Mouse (Mus musculus) lung, postnatal 10 days (tissue): ENCODE measurements around the gene Plxnd1.
A peak's percentile ranks its signal among the peaks of the same experiment; 100 is the strongest.

Experiments
- DNase-seq: peaks from one replicate; pipeline ENCODE4 v3.0.0; 2021

The Plxnd1 gene

GRCm38 (mm10) chr6:115977810-115978209 is 17.0 kb downstream of the Plxnd1 start:
- no peak for DNase-seq

GRCm38 (mm10) chr6:115975606-115976005 is 19.2 kb downstream of the Plxnd1 start:
- no peak for DNase-seq

GRCm38 (mm10) chr6:115973881-115974662 is 20.7 kb downstream of the Plxnd1 start:
- DNase-seq, result no peak

- no peak for DNase-seq
Measured at GRCm38 (mm10) chr6:115973139-115973875, 21.5 kb downstream of the Plxnd1 start.

- DNase-seq, result peak; percentile 68
Measured at GRCm38 (mm10) chr6:115972083-115972764, 22.6 kb downstream of the Plxnd1 start.

GRCm38 (mm10) chr6:115971273-115972060 is 23.3 kb downstream of the Plxnd1 start:
- DNase-seq, result peak; percentile 67

GRCm38 (mm10) chr6:115969952-115970351 is 24.9 kb downstream of the Plxnd1 start:
- no peak for DNase-seq

- no peak for DNase-seq
Measured at GRCm38 (mm10) chr6:115969103-115969502, 25.7 kb downstream of the Plxnd1 start.

GRCm38 (mm10) chr6:115968700-115969099 is 26.1 kb downstream of the Plxnd1 start:
- DNase-seq, result no peak

- DNase-seq, result no peak
Measured at GRCm38 (mm10) chr6:115968086-115968485, 26.7 kb downstream of the Plxnd1 start.

GRCm38 (mm10) chr6:115967291-115967880 is 27.4 kb downstream of the Plxnd1 start:
- DNase-seq, result no peak

- no peak for DNase-seq
Measured at GRCm38 (mm10) chr6:115966227-115966966, 28.4 kb downstream of the Plxnd1 start.

GRCm38 (mm10) chr6:115963656-115964055 is 31.1 kb downstream of the Plxnd1 start:
- no peak for DNase-seq

GRCm38 (mm10) chr6:115962439-115963085 is 32.2 kb downstream of the Plxnd1 start:
- no peak for DNase-seq

- DNase-seq, result no peak
Measured at GRCm38 (mm10) chr6:115961743-115962142, 33.1 kb downstream of the Plxnd1 start.

GRCm38 (mm10) chr6:115960322-115960721 is 34.5 kb downstream of the Plxnd1 start:
- no peak for DNase-seq

- peak; percentile 95 for DNase-seq
Measured at GRCm38 (mm10) chr6:115959151-115959691, 35.6 kb downstream of the Plxnd1 start.

GRCm38 (mm10) chr6:115958445-115958844 is 36.4 kb downstream of the Plxnd1 start:
- no peak for DNase-seq

GRCm38 (mm10) chr6:115957681-115958080 is 37.1 kb downstream of the Plxnd1 start:
- DNase-seq, result no peak

- DNase-seq, result peak; percentile 93
Measured at GRCm38 (mm10) chr6:115956922-115957601, 37.7 kb downstream of the Plxnd1 start.
